Mouse (Mus musculus): ENCODE data around the gene Cnpy4.

GRCm38 (mm10) chr5:138170936-138171561, 16.2 kb upstream of the Cnpy4 start:
- TF ChIP-seq POLR2A (IDR thresholded peaks at IDR 0.05; ENCODE audit: control insufficient read depth in 1 of 2, insufficient read depth in 1 of 2, low read depth in 1 of 2, low read length in 2 of 2, poor library complexity in 1 of 2) (peak; percentile 73 to 75; a peak in 2 of 4 replicates), CTCF (IDR thresholded peaks at IDR 0.05 in 2 of 3, conservative IDR thresholded peaks at IDR 0.05 in 1 of 3; ENCODE audit: control insufficient read depth in 1 of 3, insufficient read depth in 1 of 3, low read depth in 2 of 3, low read length in 3 of 3, poor library complexity in 1 of 3, severe bottlenecking in 1 of 3) (no peak), E2F4 (IDR thresholded peaks at IDR 0.05; ENCODE audit: borderline replicate concordance, low read depth, low read length) (no peak; the same call in 1 of the 2 replicates), RAD21 (IDR thresholded peaks at IDR 0.05; ENCODE audit: low read depth, low read length) (no peak), TBP (IDR thresholded peaks at IDR 0.05; ENCODE audit: low read depth, low read length) (peak; percentile 66), MAX (IDR thresholded peaks at IDR 0.05; ENCODE audit: low read length) (peak; percentile 96), MAZ (IDR thresholded peaks at IDR 0.05; ENCODE audit: low read depth, low read length) (no peak)

All from MEL (cell line).